Mouse (Mus musculus) left cerebral cortex, postnatal 36 days (tissue): ENCODE data around the gene Gm5965. TPM values are rescaled to one million over a fixed set of nuclear protein-coding genes. Genes with fewer than 3 reads are reported as not detected.
"Not testable (repeated sequence)": the region's sequence is repeated elsewhere in the genome, so short reads cannot be mapped to it uniquely, and the experiment has no call there.

Source experiments
- DNase-seq, 2 experiments: peaks; one replicate each; pipeline ENCODE4 v3.0.0; 2021 to 2022; ENCODE audit warnings: low spot score in 2 of 2, mixed read lengths in 1 of 2
- intact Hi-C: fragments of 180-260 bp; cut with DNase I; formaldehyde crosslinking; loops from one replicate; pipeline ENCODE4 v1.15.1; 2025
- total RNA-seq, 2 experiments: library from RNA; stranded (reverse); gene quantifications; 2 replicates each; pipeline ENCODE4 v1.2.3; 2021

Gene Gm5965
- not detected for total RNA-seq

GRCm38 (mm10) chr16:88777596-88777995 lies at the start of gene Gm5965:
Gene Gm5965, plus strand, starts transcription at chr16:88777896.
- intact Hi-C loops = no loop called here
- DNase-seq = no peak

- intact Hi-C loops = no loop called here
- DNase-seq = no peak
Measured at GRCm38 (mm10) chr16:88728812-88729275, 48.9 kb upstream of the Gm5965 start, which contains the start of gene Krtap13-1. Gene Krtap13-1, plus strand, starts transcription at chr16:88728862.

GRCm38 (mm10) chr16:88735391-88735790 lies 42.3 kb upstream of the Gm5965 start:
- no peak for DNase-seq
- intact Hi-C loops = no loop called here

GRCm38 (mm10) chr16:88744750-88745340 lies 32.9 kb upstream of the Gm5965 start:
- no peak for DNase-seq
- intact Hi-C loops = no loop called here

- no peak for DNase-seq
Measured at GRCm38 (mm10) chr16:88747943-88748342, 29.8 kb upstream of the Gm5965 start.

GRCm38 (mm10) chr16:88751535-88751934 lies 26.2 kb upstream of the Gm5965 start, which contains the start of gene Krtap13:
Gene Krtap13, minus strand, starts transcription at chr16:88751635.
- intact Hi-C loops, DNase-seq: not testable (repeated sequence)

More at GRCm38 (mm10) chr16:88747943-88748342, 29.8 kb upstream of the Gm5965 start:
- intact Hi-C loops = no loop called here

- DNase-seq, intact Hi-C loops: not testable (repeated sequence)
Measured at GRCm38 (mm10) chr16:88758547-88758946, 19.1 kb upstream of the Gm5965 start, which contains the start of gene 2310034C09Rik. Gene 2310034C09Rik, plus strand, starts transcription at chr16:88758847.

- no peak for DNase-seq
- intact Hi-C loops = no loop called here
Measured at GRCm38 (mm10) chr16:88774106-88774505, 3.6 kb upstream of the Gm5965 start, which contains the start of gene 2310057N15Rik. Gene 2310057N15Rik, minus strand, starts transcription at chr16:88774206.

- intact Hi-C loops = no loop called here
- no peak for DNase-seq
Measured at GRCm38 (mm10) chr16:88786786-88787185, 9.1 kb downstream of the Gm5965 start.

- no peak for DNase-seq
- intact Hi-C loops = no loop called here
Measured at GRCm38 (mm10) chr16:88811827-88812226, 34.1 kb downstream of the Gm5965 start, which contains the start of gene Gm20741. Gene Gm20741, minus strand, starts transcription at chr16:88812220.

- intact Hi-C loops = loop anchor here (10.0 kb wide), 1 partner anchor 445 kb away; no protein-coding TSS in a partner anchor
- DNase-seq = no peak
Measured at GRCm38 (mm10) chr16:88820066-88820465, 42.4 kb downstream of the Gm5965 start, which contains the start of gene Krtap15. Gene Krtap15, plus strand, starts transcription at chr16:88820215.

GRCm38 (mm10) chr16:88823736-88824135 lies 46.0 kb downstream of the Gm5965 start:
- no peak for DNase-seq
- intact Hi-C loops = loop anchor here (10.0 kb wide), 1 partner anchor 449 kb away; no protein-coding TSS in a partner anchor

- DNase-seq = no peak
- intact Hi-C loops = loop anchor here (10.0 kb wide), 1 partner anchor 451 kb away; no protein-coding TSS in a partner anchor
Measured at GRCm38 (mm10) chr16:88826095-88826652, 48.5 kb downstream of the Gm5965 start, which contains the start of gene Krtap14. Gene Krtap14, minus strand, starts transcription at chr16:88826145.

GRCm38 (mm10) chr16:88826978-88827377 lies 49.3 kb downstream of the Gm5965 start:
- intact Hi-C loops = loop anchor here (10.0 kb wide), 1 partner anchor 452 kb away; no protein-coding TSS in a partner anchor
- no peak for DNase-seq

Other genes with a start within 250 kb of the Gm5965 start
- not detected for gene Cldn8, start 214.7 kb upstream of the Gm5965 start, total RNA-seq
- not detected for gene Krtap24-1, start 165.6 kb upstream of the Gm5965 start, total RNA-seq
- gene 2310079G19Rik, start 150.2 kb upstream of the Gm5965 start, total RNA-seq = not detected
- gene Krtap26-1, start 130.1 kb upstream of the Gm5965 start, total RNA-seq = not detected
- not detected for gene Krtap27-1, start 106.2 kb upstream of the Gm5965 start, total RNA-seq
- gene 2310061N02Rik, start 69.9 kb upstream of the Gm5965 start, total RNA-seq = not detected
- gene Krtap13-1, start 49.0 kb upstream of the Gm5965 start, total RNA-seq = not detected
- not detected for gene Krtap13, start 26.3 kb upstream of the Gm5965 start, total RNA-seq
- not detected for gene 2310034C09Rik, start 19.0 kb upstream of the Gm5965 start, total RNA-seq
- gene 2310057N15Rik, start 3.7 kb upstream of the Gm5965 start, total RNA-seq = not detected
- not detected for gene Gm20741, start 34.3 kb downstream of the Gm5965 start, total RNA-seq
- not detected for gene Krtap15, start 42.3 kb downstream of the Gm5965 start, total RNA-seq
- not detected for gene Krtap14, start 48.2 kb downstream of the Gm5965 start, total RNA-seq
- not detected for gene Krtap19-1, start 91.5 kb downstream of the Gm5965 start, total RNA-seq
- gene Krtap19-2, start 96.4 kb downstream of the Gm5965 start, total RNA-seq = not detected
- not detected for gene Krtap19-3, start 100.1 kb downstream of the Gm5965 start, total RNA-seq
- not detected for gene Krtap19-4, start 107.2 kb downstream of the Gm5965 start, total RNA-seq
- not detected for gene Krtap19-5, start 118.6 kb downstream of the Gm5965 start, total RNA-seq
- not detected for gene Krtap19-9b, start 154.4 kb downstream of the Gm5965 start, total RNA-seq
- not detected for gene Krtap16-3, start 185.0 kb downstream of the Gm5965 start, total RNA-seq
- not detected for gene Krtap22-2, start 232.9 kb downstream of the Gm5965 start, total RNA-seq
- gene Gm10229, start 237.4 kb downstream of the Gm5965 start, total RNA-seq = not detected